Mouse (Mus musculus) brain, embryonic 18.5 days (tissue): Measurements from ENCODE around the gene Gins2.

Source experiments
- DNase-seq: peaks from one replicate; pipeline ENCODE4 v3.0.0-alpha.2; 2012; ENCODE audit warnings: low read depth, low spot score

Gene Gins2

DNA sequence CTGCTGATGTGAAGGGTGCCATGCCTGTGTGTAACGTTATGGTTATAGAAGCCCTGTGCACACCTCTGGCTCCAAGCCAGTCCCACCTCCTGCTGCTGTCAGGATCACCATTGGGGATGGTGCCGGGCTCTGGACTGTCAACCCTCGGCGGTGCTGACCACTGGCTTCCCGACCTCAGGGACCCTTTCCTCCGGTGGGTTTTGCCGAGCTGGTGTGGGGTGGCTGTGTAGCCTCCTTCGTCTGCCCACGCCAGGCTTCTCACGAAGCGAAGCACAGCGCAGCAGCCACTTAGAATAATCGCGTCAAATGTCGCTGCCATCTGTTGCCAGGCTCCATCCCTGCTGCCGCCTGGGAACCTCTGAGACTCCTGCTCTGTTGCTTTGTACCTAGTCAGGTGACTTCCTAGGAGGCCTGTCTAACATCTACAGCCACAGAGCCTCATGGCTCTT lies 40.8 kb downstream of the Gins2 start:
- DNase-seq = no peak

DNA sequence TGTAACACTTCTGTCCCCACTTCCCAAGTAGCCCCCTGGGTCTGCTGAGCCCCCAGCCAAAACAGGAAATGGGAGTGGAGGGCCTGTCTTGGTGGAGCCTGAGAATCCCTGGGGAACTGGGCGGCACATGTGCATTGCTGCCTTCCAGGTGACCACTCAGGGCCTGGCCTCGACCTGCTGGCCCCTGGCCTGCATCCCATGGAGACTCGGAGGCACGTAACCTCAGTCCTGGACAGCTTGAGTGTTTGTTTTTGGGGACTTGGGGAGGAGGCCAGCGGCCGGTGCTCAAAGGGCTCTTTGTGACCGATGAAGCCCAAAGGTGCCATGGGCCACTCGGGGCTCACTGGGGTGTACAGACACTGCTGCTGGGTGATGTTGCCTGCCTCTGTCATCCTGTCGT lies 41.5 kb downstream of the Gins2 start:
- DNase-seq = no peak

- DNase-seq = no peak
Observed at GRCm38 (mm10) chr8:120544155-120544554, 44.9 kb downstream of the Gins2 start.

- DNase-seq = no peak
Observed at GRCm38 (mm10) chr8:120543416-120544055, 45.6 kb downstream of the Gins2 start.

DNA sequence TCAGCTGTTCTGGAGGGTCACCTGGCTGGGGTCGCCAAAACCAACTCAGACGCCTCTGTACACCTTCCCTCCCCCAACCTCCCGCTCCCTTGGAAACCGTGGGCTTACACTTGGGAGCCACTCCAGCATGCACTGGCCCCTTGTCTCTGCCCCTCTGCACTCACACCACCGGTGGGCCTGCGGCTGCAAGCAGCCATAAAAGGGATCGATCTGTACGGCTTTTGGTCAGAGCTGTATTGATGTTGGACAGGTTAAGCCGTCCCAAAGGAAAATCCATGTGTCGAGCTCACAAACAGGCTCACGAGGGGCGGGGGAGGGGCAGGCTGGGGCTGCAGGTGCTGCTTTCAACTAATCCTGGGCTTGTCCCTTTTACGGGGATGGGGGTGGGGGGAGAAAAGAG lies 46.1 kb downstream of the Gins2 start:
- DNase-seq = no peak

- no peak for DNase-seq
Observed at GRCm38 (mm10) chr8:120539775-120540625, 49.1 kb downstream of the Gins2 start.

DNA sequence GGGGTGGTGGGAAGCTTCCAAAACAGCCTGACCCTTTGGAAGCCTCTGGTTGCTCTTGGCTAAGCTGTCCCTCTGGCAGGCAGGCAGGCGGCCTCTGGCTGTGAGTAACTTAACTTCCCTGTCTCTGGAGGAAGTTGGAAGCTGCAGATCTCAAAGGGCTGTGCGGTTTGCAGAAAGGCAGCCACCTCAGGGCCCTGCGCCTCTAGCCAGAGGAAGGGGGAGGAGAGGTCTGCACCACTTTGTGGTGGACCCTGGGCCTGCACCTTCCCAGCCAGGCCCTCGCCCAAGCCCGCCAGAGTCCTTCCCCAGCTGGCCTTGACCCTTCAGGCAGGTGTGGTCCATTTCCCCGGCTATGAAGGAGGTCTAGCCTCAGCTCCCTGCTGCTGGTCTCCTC lies 49.7 kb downstream of the Gins2 start:
- DNase-seq = no peak

DNA sequence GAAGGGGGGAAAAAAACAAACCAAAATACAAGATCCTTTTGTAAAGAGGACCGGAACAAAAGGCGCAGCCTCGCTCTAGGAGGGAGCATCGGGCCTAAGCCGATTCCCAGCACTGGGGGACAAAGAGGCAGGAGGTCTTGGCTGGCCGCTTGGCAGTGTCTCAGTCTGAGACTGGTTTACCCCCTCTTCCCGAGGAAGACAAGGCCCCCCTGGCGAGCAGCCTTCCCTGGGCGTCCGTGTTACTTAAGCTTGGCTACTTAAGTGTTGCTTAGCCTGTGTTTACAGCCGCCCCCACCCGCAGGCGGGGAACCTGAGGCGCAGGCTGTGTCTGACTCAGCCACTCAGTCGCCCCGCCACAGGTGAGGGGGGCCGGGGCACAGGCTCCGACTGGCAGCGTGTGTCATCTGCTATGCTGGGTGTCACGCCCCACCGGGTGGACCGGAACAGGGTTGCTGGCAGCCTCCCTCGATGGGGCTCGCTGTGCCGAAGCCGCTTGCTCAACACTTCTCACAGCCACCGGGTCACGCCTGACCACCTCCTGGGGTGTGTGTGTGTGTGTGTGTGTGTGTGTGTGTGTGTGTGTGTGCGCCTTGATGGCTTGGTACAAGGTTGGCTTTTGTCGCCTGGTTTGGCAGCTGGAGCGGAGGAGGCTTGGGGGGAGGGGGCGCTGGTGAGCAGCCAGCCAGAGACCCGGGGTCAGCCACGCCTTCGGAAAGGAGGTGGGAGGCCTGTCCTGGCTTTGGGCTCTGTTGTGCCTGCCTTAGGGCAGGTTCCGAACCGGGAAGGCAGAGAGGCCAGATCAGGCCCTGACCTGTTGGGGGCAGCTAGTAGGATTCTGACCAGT lies 50.5 kb downstream of the Gins2 start:
- no peak for DNase-seq

DNA sequence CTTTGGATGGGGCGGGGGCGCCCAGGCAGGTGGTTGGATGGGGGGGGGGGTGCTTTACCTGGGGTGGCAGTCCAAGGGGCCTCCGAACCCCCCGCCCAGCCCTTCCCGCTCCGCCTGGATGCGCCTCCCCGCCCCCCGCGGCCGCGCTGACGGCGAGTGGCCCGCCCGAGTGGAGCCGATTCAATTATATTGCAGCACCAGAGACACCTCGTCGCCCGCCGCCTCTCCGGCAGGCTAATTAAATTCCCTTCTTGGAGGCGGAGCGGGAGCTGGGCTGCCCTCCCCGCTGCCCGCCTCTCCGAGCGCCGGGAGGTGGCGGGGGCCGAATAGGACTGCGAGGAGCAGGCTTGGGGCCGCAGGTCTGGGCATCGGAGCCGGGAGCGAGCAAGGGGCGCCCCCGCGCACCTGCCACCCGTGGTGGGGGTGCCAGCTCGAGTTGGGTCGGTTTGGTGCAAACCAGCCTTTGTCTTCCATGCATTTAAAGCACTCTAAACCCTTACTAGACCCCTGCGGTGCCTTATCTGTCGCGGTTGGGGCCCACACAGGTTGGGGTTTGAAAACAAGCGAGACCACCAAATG lies 51.2 kb downstream of the Gins2 start:
- DNase-seq = no peak

GRCm38 (mm10) chr8:120537207-120537817 lies 51.8 kb downstream of the Gins2 start:
- no peak for DNase-seq

GRCm38 (mm10) chr8:120536306-120537206 lies 52.5 kb downstream of the Gins2 start:
- no peak for DNase-seq

DNA sequence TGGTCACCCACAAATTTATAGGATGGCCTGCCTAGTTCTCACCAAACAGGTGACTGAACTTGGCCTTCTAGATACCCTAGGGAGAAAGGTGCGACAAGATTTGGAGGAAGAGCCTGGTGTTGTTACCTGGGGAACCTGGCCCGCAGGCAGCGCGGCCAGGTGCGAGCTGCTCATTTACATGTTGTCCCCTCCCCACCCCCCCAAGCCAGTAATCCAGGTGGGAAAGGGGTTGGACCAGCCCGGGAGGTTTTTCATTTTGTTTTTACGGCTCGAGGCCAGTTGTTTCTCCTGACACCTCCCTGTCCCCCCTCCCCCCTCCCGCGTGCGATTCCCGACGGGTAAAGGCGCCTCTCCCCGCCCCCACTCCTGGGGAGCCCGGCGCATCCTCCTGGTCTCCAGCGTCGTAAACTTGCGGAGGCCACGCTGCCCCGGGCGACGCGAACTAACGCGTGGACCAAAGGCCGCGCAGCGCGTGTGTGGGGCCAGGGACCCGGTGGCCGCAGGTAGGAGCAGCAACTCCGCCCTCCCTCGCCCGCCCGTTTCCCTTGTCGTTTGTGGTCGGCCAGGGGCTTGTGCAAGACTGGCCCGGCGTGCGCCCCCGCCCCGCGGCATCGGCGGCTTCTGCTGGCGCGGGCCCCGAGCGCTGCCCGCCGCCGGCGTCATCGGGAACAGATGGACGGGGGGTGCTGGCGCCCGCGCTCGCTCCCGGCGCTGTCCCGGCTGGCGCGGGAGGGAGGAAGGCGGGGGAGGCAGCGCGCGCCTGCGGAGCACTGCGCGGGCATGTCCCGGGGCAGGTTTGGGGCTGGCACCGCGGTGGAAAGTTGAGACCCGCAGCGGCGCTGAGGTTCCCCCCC lies 53.4 kb downstream of the Gins2 start:
- DNase-seq = no peak

DNA sequence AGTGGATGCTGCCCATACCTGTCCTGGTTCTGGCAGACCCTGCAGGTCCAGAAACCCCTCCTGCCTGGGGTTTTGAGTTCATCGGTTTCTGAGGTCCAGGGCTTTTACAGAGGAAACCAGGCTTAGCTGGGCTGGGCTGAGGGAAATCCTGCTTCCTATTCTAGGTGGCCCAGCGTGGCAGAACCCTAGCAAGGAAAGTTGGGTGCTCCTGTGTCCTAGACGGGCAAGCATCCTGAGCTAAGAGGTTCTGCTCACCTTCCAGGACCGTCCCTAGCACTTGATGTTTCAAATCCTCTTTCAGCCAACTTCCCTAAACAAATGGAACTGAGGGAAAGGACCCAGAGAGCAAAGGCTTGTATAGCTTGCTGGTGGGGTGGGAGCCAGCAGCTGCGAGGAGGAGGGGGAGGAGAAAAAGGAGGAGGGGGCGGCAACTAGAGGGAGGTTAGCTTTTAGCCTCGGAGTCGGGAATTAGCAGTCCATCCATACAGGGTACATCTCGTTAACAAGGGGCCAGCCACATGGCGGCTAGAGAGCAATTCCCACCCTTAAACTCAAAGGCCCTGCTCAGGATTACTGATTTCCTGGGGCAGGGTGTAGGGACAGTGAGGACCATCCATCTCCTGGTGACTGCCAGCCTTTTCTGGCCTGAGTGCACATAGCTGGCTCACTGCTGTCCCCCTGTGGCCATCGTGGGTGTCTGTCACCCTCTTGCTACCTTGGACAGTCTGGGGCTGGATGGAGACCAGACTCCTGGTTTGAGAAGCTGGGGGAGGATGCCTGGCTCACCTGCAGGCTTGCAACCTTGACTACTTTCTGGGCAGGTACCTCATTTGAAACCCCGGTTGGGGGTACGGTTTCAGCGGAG lies 54.4 kb downstream of the Gins2 start:
- DNase-seq = no peak

DNA sequence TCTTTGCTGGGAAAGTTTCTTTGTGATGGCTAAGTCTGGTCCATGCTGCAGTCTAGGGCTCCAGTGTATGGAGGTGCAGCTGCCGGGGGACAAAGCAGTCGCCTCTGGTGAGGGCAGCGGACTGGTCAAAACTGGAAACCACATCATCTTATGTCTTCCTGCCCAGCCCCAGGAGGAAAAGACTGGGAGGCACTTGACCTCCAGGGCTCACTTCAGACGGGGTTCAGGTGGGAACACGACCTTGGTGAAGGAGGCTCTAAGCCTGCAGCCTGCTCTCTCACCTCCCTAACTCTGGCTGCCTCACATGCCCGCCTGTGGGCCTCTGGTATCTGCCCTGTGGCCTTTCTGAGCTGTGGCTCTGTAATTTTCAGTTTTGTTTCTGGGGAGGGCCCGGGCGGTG lies 55.0 kb downstream of the Gins2 start:
- DNase-seq = no peak

DNA sequence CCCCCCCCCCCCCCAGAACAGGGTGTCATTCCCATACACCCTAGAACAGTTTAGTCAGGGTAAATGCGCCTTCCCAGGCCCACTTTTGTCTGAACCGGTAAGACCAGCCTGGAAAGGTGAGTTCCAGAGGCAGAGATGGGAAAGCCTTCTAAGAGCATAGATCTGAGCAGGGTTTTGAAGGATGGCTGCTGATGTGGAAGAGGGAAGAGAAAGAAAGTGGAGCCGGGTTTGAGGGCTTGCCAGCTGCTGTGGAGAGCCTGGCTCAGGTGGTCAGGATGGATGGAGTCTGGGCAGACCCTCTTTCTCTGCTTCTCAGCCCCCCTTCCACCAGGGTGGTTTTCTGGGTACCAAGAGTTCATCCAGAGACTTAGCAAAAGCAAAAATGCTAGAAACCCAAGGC lies 55.7 kb downstream of the Gins2 start:
- DNase-seq = no peak

DNA sequence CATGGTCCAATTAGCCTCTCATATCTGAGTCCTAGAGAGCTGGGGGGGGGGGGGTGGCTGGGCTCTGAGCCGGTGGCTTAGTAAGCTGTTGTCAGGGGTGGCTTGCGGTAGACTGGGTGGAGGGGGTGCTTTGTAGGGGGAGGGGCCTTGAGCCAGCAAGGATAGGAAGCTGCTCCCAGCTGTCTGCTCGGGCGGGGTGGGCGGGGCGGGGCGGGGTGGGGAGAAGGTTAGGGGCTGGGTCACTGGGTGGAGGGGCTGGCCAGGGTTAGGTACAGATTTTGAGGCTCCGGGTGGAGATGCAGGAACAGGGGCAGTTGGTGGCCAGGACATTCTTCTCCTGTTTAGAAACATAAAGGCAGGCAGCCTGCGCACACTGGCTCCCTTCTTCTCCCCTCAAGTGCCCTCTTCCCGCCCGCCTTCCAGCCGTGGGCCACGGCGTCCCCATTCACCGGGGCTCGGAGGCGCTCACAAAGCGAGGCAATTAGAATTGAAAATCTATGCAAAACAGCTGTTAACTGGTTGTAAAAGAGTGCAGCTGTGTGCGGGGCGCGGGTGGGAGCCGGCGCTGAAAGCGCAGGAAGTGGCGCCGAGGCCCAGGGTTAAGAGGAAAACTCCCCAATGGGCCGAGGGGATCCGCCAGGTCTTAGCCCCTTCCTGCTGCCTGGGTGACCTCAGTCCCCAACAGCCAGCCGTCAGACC lies 56.4 kb downstream of the Gins2 start:
- no peak for DNase-seq

- no peak for DNase-seq
Observed at GRCm38 (mm10) chr8:120531775-120532516, 57.2 kb downstream of the Gins2 start.
